Mouse (Mus musculus) left cerebral cortex, adult 11 months (tissue): Measurements from ENCODE around the gene Txk.

Source experiments
- DNase-seq: peaks from one replicate; pipeline ENCODE4 v3.0.0; 2022; ENCODE audit warnings: low spot score

Gene Txk

GRCm38 (mm10) chr5:72690516-72690915, 62.1 kb downstream of the Txk start:
- no peak for DNase-seq

- no peak for DNase-seq
Measured at GRCm38 (mm10) chr5:72689556-72689955, 63.0 kb downstream of the Txk start.

GRCm38 (mm10) chr5:72681451-72681850, 71.1 kb downstream of the Txk start:
- no peak for DNase-seq

- no peak for DNase-seq
Measured at GRCm38 (mm10) chr5:72674994-72675542, 77.5 kb downstream of the Txk start.

- no peak for DNase-seq
Measured at GRCm38 (mm10) chr5:72671017-72671699, 81.4 kb downstream of the Txk start.

- no peak for DNase-seq
Measured at GRCm38 (mm10) chr5:72668351-72668750, 84.2 kb downstream of the Txk start.

GRCm38 (mm10) chr5:72666428-72666827, 86.1 kb downstream of the Txk start:
- no peak for DNase-seq

- DNase-seq = no peak
Measured at GRCm38 (mm10) chr5:72665281-72665680, 87.3 kb downstream of the Txk start.

- DNase-seq = no peak
Measured at GRCm38 (mm10) chr5:72664854-72665253, 87.7 kb downstream of the Txk start.

- DNase-seq = no peak
Measured at GRCm38 (mm10) chr5:72664126-72664525, 88.5 kb downstream of the Txk start.

GRCm38 (mm10) chr5:72661051-72661781, 91.4 kb downstream of the Txk start:
- DNase-seq = no peak

GRCm38 (mm10) chr5:72658375-72658774, 94.2 kb downstream of the Txk start:
- DNase-seq = no peak

- DNase-seq = no peak
Measured at GRCm38 (mm10) chr5:72656270-72656791, 96.2 kb downstream of the Txk start.

- no peak for DNase-seq
Measured at GRCm38 (mm10) chr5:72653068-72653674, 99.4 kb downstream of the Txk start.

GRCm38 (mm10) chr5:72648987-72649735, 103.4 kb downstream of the Txk start:
- no peak for DNase-seq

GRCm38 (mm10) chr5:72647958-72648595, 104.5 kb downstream of the Txk start:
- DNase-seq = no peak

- no peak for DNase-seq
Measured at GRCm38 (mm10) chr5:72647418-72647907, 105.1 kb downstream of the Txk start, which contains the start of gene Nipal1. Gene Nipal1, plus strand, starts transcription at chr5:72647795.

- DNase-seq = no peak
Measured at GRCm38 (mm10) chr5:72646996-72647395, 105.6 kb downstream of the Txk start.

GRCm38 (mm10) chr5:72646131-72646530, 106.4 kb downstream of the Txk start:
- no peak for DNase-seq
